Mouse (Mus musculus): ENCODE data around the gene Pola2. TPM values are rescaled to one million over a fixed set of nuclear protein-coding genes. Genes with fewer than 3 reads are reported as not detected.

Gene Pola2
- polyA plus RNA-seq, 1 experiment from 2014 or later: 31.9 TPM

Other genes with a start within 250 kb of the Pola2 start
- gene Ehbp1l1, start 237.9 kb downstream of the Pola2 start, polyA plus RNA-seq (2015; fragmentation: Nextera tagmentation; extraction: Ambion mirVana): 12.0 and 20.0 TPM in 2 replicates
- gene Fam89b, start 234.5 kb downstream of the Pola2 start, polyA plus RNA-seq (2015; fragmentation: Nextera tagmentation; extraction: Ambion mirVana): 170 and 177 TPM in 2 replicates
- 11.4 and 11.6 TPM in 2 replicates for gene Ltbp3, start 223.3 kb downstream of the Pola2 start, polyA plus RNA-seq (2015; fragmentation: Nextera tagmentation; extraction: Ambion mirVana)
- 66.2 and 79.4 TPM in 2 replicates for gene Scyl1, start 192.8 kb downstream of the Pola2 start, polyA plus RNA-seq (2015; fragmentation: Nextera tagmentation; extraction: Ambion mirVana)
- 20.9 and 21.5 TPM in 2 replicates for gene Frmd8, start 88.9 kb downstream of the Pola2 start, polyA plus RNA-seq (2015; fragmentation: Nextera tagmentation; extraction: Ambion mirVana)
- 1.5 and 2.0 TPM in 2 replicates for gene Slc25a45, start 86.4 kb downstream of the Pola2 start, polyA plus RNA-seq (2015; fragmentation: Nextera tagmentation; extraction: Ambion mirVana)
- 11.0 and 13.7 TPM in 2 replicates for gene Tigd3, start 70.1 kb downstream of the Pola2 start, polyA plus RNA-seq (2015; fragmentation: Nextera tagmentation; extraction: Ambion mirVana)
- 124 and 126 TPM in 2 replicates for gene Dpf2, start 51.2 kb downstream of the Pola2 start, polyA plus RNA-seq (2015; fragmentation: Nextera tagmentation; extraction: Ambion mirVana)
- gene Cdc42ep2, start 39.4 kb downstream of the Pola2 start, polyA plus RNA-seq (2015; fragmentation: Nextera tagmentation; extraction: Ambion mirVana): 11.1 and 12.4 TPM in 2 replicates
- not detected in 2 replicates for gene Slc22a20, start 21.9 kb upstream of the Pola2 start, polyA plus RNA-seq (2015; fragmentation: Nextera tagmentation; extraction: Ambion mirVana)
- 1.3 and 2.2 TPM in 2 replicates for gene Capn1, start 51.7 kb upstream of the Pola2 start, polyA plus RNA-seq (2015; fragmentation: Nextera tagmentation; extraction: Ambion mirVana)
- 22.6 and 30.3 TPM in 2 replicates for gene Syvn1, start 82.4 kb upstream of the Pola2 start, polyA plus RNA-seq (2015; fragmentation: Nextera tagmentation; extraction: Ambion mirVana)
- 65.0 and 74.0 TPM in 2 replicates for gene Mrpl49, start 93.6 kb upstream of the Pola2 start, polyA plus RNA-seq (2015; fragmentation: Nextera tagmentation; extraction: Ambion mirVana)
- gene Fau, start 93.6 kb upstream of the Pola2 start, polyA plus RNA-seq (2015; fragmentation: Nextera tagmentation; extraction: Ambion mirVana): 493 and 512 TPM in 2 replicates
- 30.1 and 31.0 TPM in 2 replicates for gene Znhit2, start 97.0 kb upstream of the Pola2 start, polyA plus RNA-seq (2015; fragmentation: Nextera tagmentation; extraction: Ambion mirVana)
- 34.0 and 41.3 TPM in 2 replicates for gene Tm7sf2, start 104.2 kb upstream of the Pola2 start, polyA plus RNA-seq (2015; fragmentation: Nextera tagmentation; extraction: Ambion mirVana)
- gene Vps51, start 113.0 kb upstream of the Pola2 start, polyA plus RNA-seq (2015; fragmentation: Nextera tagmentation; extraction: Ambion mirVana): 85.9 and 88.5 TPM in 2 replicates
- not detected in 2 replicates for gene Tmem262, start 115.8 kb upstream of the Pola2 start, polyA plus RNA-seq (2015; fragmentation: Nextera tagmentation; extraction: Ambion mirVana)
- gene Gm28374, start 118.1 kb upstream of the Pola2 start, polyA plus RNA-seq (2015; fragmentation: Nextera tagmentation; extraction: Ambion mirVana): 2.1 and 3.1 TPM in 2 replicates
- gene Zfpl1, start 120.8 kb upstream of the Pola2 start, polyA plus RNA-seq (2015; fragmentation: Nextera tagmentation; extraction: Ambion mirVana): 83.3 and 85.7 TPM in 2 replicates
- 16.5 and 16.7 TPM in 2 replicates for gene Cdca5, start 120.8 kb upstream of the Pola2 start, polyA plus RNA-seq (2015; fragmentation: Nextera tagmentation; extraction: Ambion mirVana)
- gene AC131692.1, start 130.2 kb upstream of the Pola2 start, polyA plus RNA-seq (2015; fragmentation: Nextera tagmentation; extraction: Ambion mirVana): not detected in 2 replicates
- 0.35 and 0.58 TPM in 2 replicates for gene Naaladl1, start 141.6 kb upstream of the Pola2 start, polyA plus RNA-seq (2015; fragmentation: Nextera tagmentation; extraction: Ambion mirVana)
- gene Sac3d1, start 154.4 kb upstream of the Pola2 start, polyA plus RNA-seq (2015; fragmentation: Nextera tagmentation; extraction: Ambion mirVana): 46.4 and 50.5 TPM in 2 replicates
- 40.3 and 50.1 TPM in 2 replicates for gene Snx15, start 164.1 kb upstream of the Pola2 start, polyA plus RNA-seq (2015; fragmentation: Nextera tagmentation; extraction: Ambion mirVana)
- not detected in 2 replicates for gene Batf2, start 176.8 kb upstream of the Pola2 start, polyA plus RNA-seq (2015; fragmentation: Nextera tagmentation; extraction: Ambion mirVana)
- 69.9 and 92.6 TPM in 2 replicates for gene Arl2, start 177.3 kb upstream of the Pola2 start, polyA plus RNA-seq (2015; fragmentation: Nextera tagmentation; extraction: Ambion mirVana)
- not detected in 2 replicates for gene Majin, start 220.2 kb upstream of the Pola2 start, polyA plus RNA-seq (2015; fragmentation: Nextera tagmentation; extraction: Ambion mirVana)